Mouse (Mus musculus) cerebellum, adult 2 months (tissue): Measurements from ENCODE around the gene Vamp9. TPM values are rescaled to one million over a fixed set of nuclear protein-coding genes. Genes with fewer than 3 reads are reported as not detected.

Experiments
- DNase-seq, 2 experiments: peaks; one replicate each; pipeline ENCODE4 v3.0.0; 2021
- H3K27ac ChIP-seq: fragments of 200-500 bp; 2 replicates; pipeline ENCODE4 v1.5.1; 2012; ENCODE audit warnings: low read length, control low read depth, inconsistent platforms; ENCODE audit not compliant: insufficient read depth
- H3K27me3 ChIP-seq: fragments of 200-500 bp; 2 replicates; pipeline ENCODE4 v1.6.1; 2012; ENCODE audit warnings: inconsistent platforms, mild to moderate bottlenecking, low read length, moderate library complexity; ENCODE audit not compliant: control insufficient read depth, insufficient read depth
- H3K4me1 ChIP-seq: fragments of 200-500 bp; 2 replicates; pipeline ENCODE4 v1.6.1; 2011; ENCODE audit warnings: low read length; ENCODE audit not compliant: control insufficient read depth, insufficient read depth
- H3K4me3 ChIP-seq: fragments of 200-500 bp; replicated peaks from 2 replicates; pipeline ENCODE3; 2011; ENCODE audit warnings: mild to moderate bottlenecking, low read depth, low read length, control low read depth; ENCODE audit not compliant: insufficient read depth
- CTCF ChIP-seq: fragments of 200-500 bp; IDR thresholded peaks from 2 replicates; pipeline ENCODE4 v1.5.1; 2011; ENCODE audit warnings: low read depth, mild to moderate bottlenecking, control low read depth, low read length, moderate library complexity, borderline replicate concordance; ENCODE audit not compliant: insufficient read depth
- POLR2A ChIP-seq: fragments of 200-500 bp; IDR thresholded peaks from 2 replicates; pipeline ENCODE4 v1.6.1; 2011; ENCODE audit warnings: low read length, control low read depth, borderline replicate concordance; ENCODE audit not compliant: insufficient read depth
- WGBS: fragments of 180-500 bp; shearing (Covaris S2); methylation state at CpG from one replicate; pipeline ENCODE4 v1.1.7; 2018; 5-methylcytosine and 5-hydroxymethylcytosine counted together
- polyA plus RNA-seq: library from polyadenylated mRNA; depleted of rRNA; stranded (reverse); fragments of >200 nt; gene quantifications from 2 replicates; pipeline ENCODE4 v1.2.3, GENCODE M21; 2012; rRNA removed

Vamp9 gene
- polyA plus RNA-seq, 1 experiment = not detected

DNA sequence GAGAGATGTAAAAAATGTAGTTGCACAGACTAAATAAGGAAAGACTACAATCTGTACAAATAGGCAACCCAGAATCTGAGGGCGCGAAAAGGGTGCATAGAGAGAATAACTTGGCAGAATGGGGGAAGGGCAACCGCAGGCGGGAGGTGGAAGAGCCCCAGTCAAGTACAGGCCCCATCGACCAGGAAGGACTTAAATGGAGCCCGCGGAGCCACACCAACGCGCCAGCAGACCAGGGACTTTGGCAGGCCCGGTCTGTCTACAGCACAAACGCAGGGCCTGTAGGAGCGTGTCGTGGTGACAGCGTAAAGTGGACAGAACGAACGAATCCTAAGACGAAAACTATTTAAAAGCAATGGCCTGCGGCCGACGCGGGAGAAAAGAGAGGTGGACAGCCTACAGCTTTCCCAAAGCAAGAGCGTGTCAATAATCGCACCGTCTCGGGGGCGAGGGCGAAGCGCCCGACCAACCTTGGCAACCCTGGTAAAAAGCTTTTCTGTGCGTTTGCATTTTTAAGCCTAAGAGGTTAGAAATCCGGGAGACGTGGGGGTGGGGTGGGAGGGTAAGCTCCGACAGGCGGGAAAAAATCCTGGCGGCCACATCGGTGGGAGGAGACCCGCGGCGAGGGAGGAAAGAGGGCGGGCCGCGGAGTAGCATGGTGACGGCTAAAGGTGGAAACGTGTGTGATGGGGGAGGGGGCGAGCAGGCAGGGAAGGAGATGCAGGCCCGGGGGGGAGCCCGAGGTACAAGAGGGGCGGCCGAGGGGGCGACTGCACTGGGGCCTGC is 71.7 kb downstream of the Vamp9 start:
- TF ChIP-seq POLR2A = no peak
- TF ChIP-seq CTCF = no peak
- 2% methylated on average over 48 of the region's 50 CpGs for WGBS
- peak; percentile 72 to 75 for DNase-seq
- Histone ChIP-seq H3K27ac (no peak overlapping the region), H3K4me1 (peaks cover 11% of the 10 kb centered on the region), H3K4me3 (peak overlapping the region; percentile 94), H3K27me3 (no peaks in the 10 kb centered on the region)

DNA sequence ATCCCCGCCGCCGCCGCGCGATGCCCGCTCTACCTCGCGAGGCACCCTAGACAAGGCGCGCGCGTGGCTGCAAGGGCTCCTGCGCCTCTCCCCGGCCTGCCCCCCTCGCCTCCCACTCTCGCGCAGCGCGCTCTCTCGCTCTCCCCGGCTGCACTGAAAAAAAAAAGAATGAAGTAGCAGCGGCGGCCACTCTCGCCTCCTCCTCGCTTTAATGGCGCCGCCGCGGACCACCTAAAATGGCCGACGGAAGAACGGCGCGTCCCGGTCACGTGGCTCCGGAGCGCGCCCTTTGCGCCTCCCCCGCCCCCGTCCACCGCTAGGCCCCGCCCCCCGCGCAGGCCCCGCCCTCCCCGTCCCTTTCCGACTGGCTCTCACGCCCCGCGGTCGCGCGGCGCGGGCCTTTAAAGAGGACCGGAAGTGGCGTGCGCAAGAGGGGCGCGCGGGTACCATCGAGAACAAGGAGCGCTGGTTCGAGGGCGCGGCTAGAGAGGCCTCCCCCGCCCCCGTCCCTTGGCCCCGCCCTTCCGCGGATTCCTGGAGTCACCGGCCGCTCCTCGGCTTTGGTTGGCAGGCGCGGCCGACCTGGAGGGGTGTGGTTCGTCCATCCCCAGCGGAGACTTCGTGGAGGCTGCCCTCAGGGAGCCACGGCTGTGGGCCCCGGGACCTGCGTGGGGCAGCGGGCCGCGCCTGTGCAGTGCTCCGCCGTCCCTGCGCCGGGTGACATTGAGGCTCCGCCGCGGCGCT is 72.8 kb downstream of the Vamp9 start, which contains the start of the genes Hnrnpd and 4930524J08Rik:
Gene Hnrnpd (minus strand): TSS at position 240 of the 744 bp plus-strand sequence.
Gene 4930524J08Rik (plus strand): TSS at position 363 of the 744 bp plus-strand sequence.
- Histone ChIP-seq H3K27ac (peak within 1 kb of the TSS; percentile 98), H3K27me3 (no peaks in the 10 kb centered on the region), H3K4me3 (peak within 1 kb of the TSS; percentile 94), H3K4me1 (peaks cover 2% of the 10 kb centered on the region)
- peak; percentile 93 to 97 for DNase-seq
- under 1% methylated on average over 94 of the region's 97 CpGs for WGBS
- no peak for TF ChIP-seq CTCF
- peak; percentile 75 for TF ChIP-seq POLR2A

GRCm38 (mm10) chr5:99983452-99984061 is 77.5 kb downstream of the Vamp9 start:
- DNase-seq = no peak
- no peak overlapping the region for H3K4me3 ChIP-seq
- no peak overlapping the region for H3K27ac ChIP-seq
- TF ChIP-seq POLR2A (no peak), CTCF (no peak)
- H3K27me3 ChIP-seq = no peaks in the 10 kb centered on the region
- no peaks in the 10 kb centered on the region for H3K4me1 ChIP-seq
- 88% methylated on average over 9 of the region's 9 CpGs for WGBS

GRCm38 (mm10) chr5:99994166-99994565 is 88.1 kb downstream of the Vamp9 start:
- Histone ChIP-seq H3K4me1 (no peaks in the 10 kb centered on the region), H3K27ac (no peak overlapping the region), H3K4me3 (no peak overlapping the region), H3K27me3 (no peaks in the 10 kb centered on the region)
- WGBS = 84% methylated on average over 3 of the region's 3 CpGs
- no peak for TF ChIP-seq POLR2A
- no peak for TF ChIP-seq CTCF
- no peak for DNase-seq

- Histone ChIP-seq H3K27me3 (no peaks in the 10 kb centered on the region), H3K4me1 (no peaks in the 10 kb centered on the region), H3K4me3 (no peak overlapping the region), H3K27ac (no peak overlapping the region)
- 96% methylated on average over 3 of the region's 3 CpGs for WGBS
- DNase-seq = no peak
- TF ChIP-seq CTCF (no peak), POLR2A (no peak)
These were observed 88.6 kb downstream of the Vamp9 start for GRCm38 (mm10) chr5:99994680-99995079.

DNA sequence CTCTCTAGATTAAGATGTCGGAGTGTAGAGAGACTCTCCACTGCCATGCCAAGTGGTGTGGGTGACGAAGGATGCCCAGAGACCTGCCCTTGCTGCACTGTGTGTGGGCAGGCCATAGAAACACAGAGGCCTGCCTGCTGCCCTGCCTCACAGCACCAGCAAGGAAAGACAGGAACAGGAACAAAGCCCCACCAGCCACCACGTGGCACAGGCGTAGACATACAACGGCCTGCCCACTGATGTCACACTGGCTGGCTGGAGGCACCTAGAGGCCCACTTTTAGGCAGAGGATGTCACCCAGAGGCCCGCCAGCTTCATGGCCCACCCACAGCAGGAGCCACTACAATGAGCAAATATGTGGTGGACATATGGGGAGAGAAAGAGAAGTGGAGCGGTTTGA is 94.0 kb downstream of the Vamp9 start:
- no peak for TF ChIP-seq CTCF
- no peak for TF ChIP-seq POLR2A
- 69% methylated on average over 7 of the region's 7 CpGs for WGBS
- no peaks in the 10 kb centered on the region for H3K27me3 ChIP-seq

DNA sequence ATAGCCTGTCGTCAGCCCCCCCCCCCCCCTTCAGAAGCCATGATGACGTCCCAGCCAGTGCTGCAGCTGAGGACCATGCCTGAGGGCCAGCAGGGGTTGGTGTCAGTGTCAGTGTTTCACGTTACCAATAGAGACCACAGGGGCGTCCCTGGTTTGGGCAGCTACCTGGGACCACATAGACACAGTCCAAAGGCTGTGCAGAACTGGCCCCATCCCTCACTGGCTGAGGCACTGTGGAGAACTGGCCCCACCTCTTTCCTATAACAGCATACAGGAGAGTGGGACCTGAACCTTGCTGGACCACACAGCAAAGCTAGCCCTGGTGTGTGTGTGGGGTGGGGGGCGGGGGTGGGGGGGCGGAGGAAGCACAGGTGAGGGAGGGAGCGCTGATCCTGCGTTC is 94.4 kb downstream of the Vamp9 start:
- H3K27ac ChIP-seq = no peak overlapping the region
- 36% methylated on average over 8 of the region's 8 CpGs for WGBS

More for the DNA sequence above, 94.0 kb downstream of the Vamp9 start:
- DNase-seq = no peak
- Histone ChIP-seq H3K4me1 (no peaks in the 10 kb centered on the region), H3K4me3 (no peak overlapping the region), H3K27ac (no peak overlapping the region)

More for the DNA sequence above, 94.4 kb downstream of the Vamp9 start:
- H3K4me3 ChIP-seq = no peak overlapping the region
- TF ChIP-seq POLR2A (no peak), CTCF (no peak)
- H3K27me3 ChIP-seq = no peaks in the 10 kb centered on the region
- no peaks in the 10 kb centered on the region for H3K4me1 ChIP-seq
- no peak for DNase-seq

Other genes starting within 250 kb of the Vamp9 start
- 16.7 and 19.6 TPM in 2 replicates for gene Rasgef1b, start 177.2 kb upstream of the Vamp9 start, polyA plus RNA-seq
- 114 and 127 TPM in 2 replicates for gene Hnrnpd, start 72.7 kb downstream of the Vamp9 start, polyA plus RNA-seq
- 1.6 and 1.8 TPM in 2 replicates for gene 4930524J08Rik, start 72.8 kb downstream of the Vamp9 start, polyA plus RNA-seq
- 257 and 262 TPM in 2 replicates for gene Hnrnpdl, start 133.4 kb downstream of the Vamp9 start, polyA plus RNA-seq
- 64.7 and 74.6 TPM in 2 replicates for gene Enoph1, start 133.7 kb downstream of the Vamp9 start, polyA plus RNA-seq